Mouse (Mus musculus) testis, adult 2 months (tissue): ENCODE measurements at regions not wholly inside any gene's neighbourhood (a gene's known extent, or its start where the extent isn't known, plus 50 kb on each side); places are given as distances from the start of the nearest gene placed in this dataset.

ENCODE experiments used
- CTCF ChIP-seq: fragments of 200-500 bp; IDR thresholded peaks from 2 replicates; pipeline ENCODE4 v1.5.1; 2012; ENCODE audit warnings: low read depth, mild to moderate bottlenecking, inconsistent platforms, low read length, moderate library complexity; ENCODE audit not compliant: control insufficient read depth, insufficient read depth, insufficient replicate concordance
- POLR2A ChIP-seq: fragments of 200-500 bp; IDR thresholded peaks from 2 replicates; pipeline ENCODE4 v1.6.1; 2012; ENCODE audit warnings: low read depth, mild to moderate bottlenecking, inconsistent platforms, low read length, moderate library complexity; ENCODE audit not compliant: control insufficient read depth

- no peak for TF ChIP-seq CTCF
- no peak for TF ChIP-seq POLR2A
These were observed 347.4 kb upstream of the Id2 start for GRCm38 (mm10) chr12:25444355-25444754.
